Mouse (Mus musculus): Measurements from ENCODE around the gene Smtn.

The Smtn gene

GRCm38 (mm10) chr11:3503755-3504693 lies 36.4 kb downstream of the Smtn start:
- DNase-seq = no peak

GRCm38 (mm10) chr11:3502459-3503072 lies 37.8 kb downstream of the Smtn start:
- no peak for DNase-seq

GRCm38 (mm10) chr11:3502057-3502456 lies 38.4 kb downstream of the Smtn start:
- DNase-seq = no peak

- no peak for DNase-seq
These were observed 43.1 kb downstream of the Smtn start for GRCm38 (mm10) chr11:3497296-3497695.

- no peak for DNase-seq
These were observed 43.7 kb downstream of the Smtn start for GRCm38 (mm10) chr11:3496756-3497155.

GRCm38 (mm10) chr11:3495496-3495895 lies 44.9 kb downstream of the Smtn start:
- DNase-seq = no peak

- no peak for DNase-seq
These were observed 45.6 kb downstream of the Smtn start for GRCm38 (mm10) chr11:3494857-3495256.

- no peak for DNase-seq
These were observed 47.7 kb downstream of the Smtn start for GRCm38 (mm10) chr11:3492748-3493147.

GRCm38 (mm10) chr11:3489036-3489435 lies 51.4 kb downstream of the Smtn start:
- no peak for DNase-seq

- DNase-seq = no peak
These were observed 52.4 kb downstream of the Smtn start, which contains the start of gene Pla2g3 for GRCm38 (mm10) chr11:3487952-3488570. Gene Pla2g3 (plus strand): TSS chr11:3488284.

- no peak for DNase-seq
These were observed 54.1 kb downstream of the Smtn start for GRCm38 (mm10) chr11:3486349-3486748.

GRCm38 (mm10) chr11:3483980-3484642 lies 56.3 kb downstream of the Smtn start:
- DNase-seq = no peak

- DNase-seq = no peak
These were observed 64.9 kb downstream of the Smtn start for GRCm38 (mm10) chr11:3475489-3475888.

GRCm38 (mm10) chr11:3474480-3475115 lies 65.8 kb downstream of the Smtn start:
- DNase-seq = peak; percentile 43

GRCm38 (mm10) chr11:3472484-3472883 lies 67.9 kb downstream of the Smtn start:
- DNase-seq = peak; percentile 94

GRCm38 (mm10) chr11:3471448-3471850 lies 69.0 kb downstream of the Smtn start:
- no peak for DNase-seq
